Comparison of ENCODE assay signal across 11 mouse cellular contexts in the genomic region with DNA sequence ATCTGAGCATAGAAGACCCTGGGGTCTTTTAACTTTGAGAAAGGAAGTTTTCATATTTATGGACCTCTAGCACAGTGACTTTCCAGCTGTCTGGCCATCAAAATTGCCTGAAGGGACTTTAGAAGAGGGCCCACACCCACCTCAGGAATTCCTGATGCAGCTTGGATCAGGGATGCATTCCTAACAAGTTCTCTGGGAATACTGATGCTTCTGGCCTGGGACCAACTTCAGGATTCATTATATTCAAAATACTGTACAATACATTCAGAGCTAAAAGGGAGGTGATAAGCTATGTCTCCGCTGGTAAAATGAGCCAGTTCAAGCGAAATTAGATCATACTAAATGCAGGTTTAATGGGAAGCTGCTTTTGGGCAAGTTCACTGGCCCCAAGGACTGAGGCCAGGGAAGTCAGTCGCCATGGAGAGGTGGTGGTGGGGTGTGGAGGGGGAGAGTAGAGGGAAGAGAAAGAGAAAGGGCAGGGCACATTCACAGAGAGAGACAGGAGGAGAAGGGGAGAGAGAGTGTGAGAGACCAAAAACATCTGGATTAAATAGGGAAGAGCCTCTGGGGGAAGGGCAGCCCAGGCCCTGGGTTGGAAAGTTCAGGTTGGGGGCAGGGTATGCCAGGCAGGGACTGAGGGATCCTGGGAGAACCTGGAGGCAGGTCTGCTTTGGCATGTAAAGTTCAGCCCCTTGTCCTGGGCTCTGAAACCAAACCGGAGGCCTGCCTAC. TPM values are rescaled to one million over a fixed set of nuclear protein-coding genes. Genes with fewer than 3 reads are reported as not detected.
DNase-seq lines count a peak whose midpoint lies in the region; ATAC-seq lines count a peak whose summit lies in the region.
"Had no signal": no experiment of that assay in that cellular context is flagged by ENCODE, and none has a peak within 500 bp of the region (broad histone marks: within the 10 kb centered on the region; RNA-seq: fewer than 3 reads in every experiment).

No protein-coding gene starts in this region.

- no peaks in the 10 kb centered on the region for H3K27me3 ChIP-seq in lung, embryonic 15.5 days
- H3K27me3 ChIP-seq in stomach, embryonic 14.5 days (ENCODE audit: control insufficient read depth, insufficient read depth, low read length): no peaks in the 10 kb centered on the region

- ATAC-seq in lung, embryonic 15.5 days (ENCODE audit: borderline replicate concordance, extremely low read depth, low FRiP score, low TSS enrichment): peak; percentile 75; the same call in 1 of the 2 replicates
- peak; percentile 44; the same call in 1 of the 2 replicates for ATAC-seq in stomach, embryonic 14.5 days (ENCODE audit: insufficient number of reproducible peaks, insufficient read depth, low FRiP score, low read depth)
- ATAC-seq: forebrain, postnatal 0 days; midbrain, embryonic 16.5 days had no signal

- H3K9me3 ChIP-seq in lung, embryonic 15.5 days: no peaks in the 10 kb centered on the region
- no peaks in the 10 kb centered on the region for H3K9me3 ChIP-seq in stomach, embryonic 14.5 days (ENCODE audit: control insufficient read depth, low read depth, low read length)

- H3K36me3 ChIP-seq in lung, embryonic 15.5 days: no peaks in the 10 kb centered on the region
- H3K36me3 ChIP-seq in stomach, embryonic 14.5 days (ENCODE audit: control insufficient read depth, insufficient read depth, low read length): no peaks in the 10 kb centered on the region

- peak overlapping the region; percentile 15; the same call in 1 of the 2 replicates for H3K27ac ChIP-seq in lung, embryonic 15.5 days
- H3K27ac ChIP-seq in stomach, embryonic 14.5 days (ENCODE audit: low read length): no peak overlapping the region

- no peak for DNase-seq in lung, postnatal 14 days
- DNase-seq in embryo, embryonic 10 days (ENCODE audit: low spot score): peak; percentile 49
- peak; percentile 50 for DNase-seq in gastrocnemius, adult 18-20 months (ENCODE audit: low spot score)
- no peak for DNase-seq in urinary bladder, postnatal 25 days (ENCODE audit: low spot score)
- DNase-seq in adrenal gland, adult 2 months: no peak
- DNase-seq: cerebellum, adult 18-20 months; forebrain, postnatal 0 days; thymus, postnatal 14 days had no signal

- WGBS in lung, embryonic 15.5 days: 19% methylated on average over 4 of the region's 4 CpGs
- 33% methylated on average over 4 of the region's 4 CpGs for WGBS in stomach, embryonic 14.5 days

- H3K9ac ChIP-seq in lung, embryonic 15.5 days: no peak overlapping the region
- H3K9ac ChIP-seq in stomach, embryonic 14.5 days (replicated peaks; ENCODE audit: low read depth, low read length): no peak overlapping the region
- H3K9ac ChIP-seq: forebrain, postnatal 0 days had no signal

- no peak overlapping the region for H3K4me2 ChIP-seq in lung, embryonic 15.5 days
- H3K4me2 ChIP-seq in stomach, embryonic 14.5 days (replicated peaks; ENCODE audit: low read depth, low read length): no peak overlapping the region

- H3K4me1 ChIP-seq in lung, embryonic 15.5 days: peaks cover 32% of the 10 kb centered on the region
- H3K4me1 ChIP-seq in stomach, embryonic 14.5 days (ENCODE audit: control insufficient read depth, insufficient read depth, low read length): peaks cover 7% of the 10 kb centered on the region

- H3K4me3 ChIP-seq in lung, embryonic 15.5 days: no peak overlapping the region
- no peak overlapping the region for H3K4me3 ChIP-seq in stomach, embryonic 14.5 days (ENCODE audit: low read depth, low read length)

RNA-seq across cellular contexts. Expression of a gene that starts 24.7 kb away (rescaled TPM):
- 18.9 and 21.3 TPM in 2 replicates for polyA plus RNA-seq in lung, embryonic 15.5 days (2015; fragmentation: Nextera tagmentation; extraction: Ambion mirVana)
- under 1 TPM; 0.80 to 0.97 TPM for total RNA-seq in gastrocnemius, adult 18-20 months (2021)
- 37.5 and 38.7 TPM in 2 replicates for polyA plus RNA-seq in stomach, embryonic 14.5 days (2014; fragmentation: Nextera tagmentation; extraction: Ambion mirVana)
- 1 to 10 TPM; 4.3 to 5.3 TPM for total RNA-seq in adrenal gland, adult 2 months (2021)
- 0.94 and 1.2 TPM in 2 replicates for polyA plus RNA-seq in adrenal gland, adult 2 months (2012; rRNA removed)

Comparison
In these comparisons a context has a peak if more than half of its experiments do, and no peak if none do; other contexts are left out.
1. DNase-seq: peak in embryo, embryonic 10 days (single experiment) and gastrocnemius, adult 18-20 months (single experiment); none in lung, postnatal 14 days (single experiment), urinary bladder, postnatal 25 days (single experiment) and adrenal gland, adult 2 months (single experiment).